Mouse (Mus musculus): ENCODE measurements around the gene BC049352.

BC049352 gene

GRCm38 (mm10) chr9:45236744-45237143 is 54.9 kb downstream of the BC049352 start:
- in situ Hi-C loops (cut with MboI; ENCODE audit: unreplicated experiment in 2 of 2), result no loop called here

- in situ Hi-C loops (cut with MboI; ENCODE audit: unreplicated experiment in 2 of 2), result no loop called here
These were observed 59.6 kb downstream of the BC049352 start for GRCm38 (mm10) chr9:45241397-45241796.

GRCm38 (mm10) chr9:45245432-45245831 is 63.6 kb downstream of the BC049352 start:
- in situ Hi-C loops (cut with MboI; ENCODE audit: unreplicated experiment in 2 of 2), result no loop called here

GRCm38 (mm10) chr9:45246060-45246459 is 64.3 kb downstream of the BC049352 start:
- in situ Hi-C loops (cut with MboI; ENCODE audit: unreplicated experiment in 2 of 2), result no loop called here

GRCm38 (mm10) chr9:45247536-45247935 is 65.7 kb downstream of the BC049352 start:
- in situ Hi-C loops (cut with MboI; ENCODE audit: unreplicated experiment in 2 of 2), result no loop called here

GRCm38 (mm10) chr9:45250306-45250705 is 68.5 kb downstream of the BC049352 start:
- in situ Hi-C loops (cut with MboI; ENCODE audit: unreplicated experiment in 2 of 2), result no loop called here

- in situ Hi-C loops (cut with MboI; ENCODE audit: unreplicated experiment in 2 of 2), result no loop called here
These were observed 69.5 kb downstream of the BC049352 start for GRCm38 (mm10) chr9:45251281-45251680.

- in situ Hi-C loops (cut with MboI; ENCODE audit: unreplicated experiment in 2 of 2), result no loop called here
These were observed 70.2 kb downstream of the BC049352 start for GRCm38 (mm10) chr9:45251990-45252389.

- in situ Hi-C loops (cut with MboI; ENCODE audit: unreplicated experiment in 2 of 2), result no loop called here
These were observed 70.6 kb downstream of the BC049352 start for GRCm38 (mm10) chr9:45252395-45252794.

- in situ Hi-C loops (cut with MboI; ENCODE audit: unreplicated experiment in 2 of 2), result no loop called here
These were observed 72.2 kb downstream of the BC049352 start for GRCm38 (mm10) chr9:45254021-45254420.

- in situ Hi-C loops (cut with MboI; ENCODE audit: unreplicated experiment in 2 of 2), result no loop called here
These were observed 72.8 kb downstream of the BC049352 start for GRCm38 (mm10) chr9:45254605-45255004.

- in situ Hi-C loops (cut with MboI; ENCODE audit: unreplicated experiment in 2 of 2), result no loop called here
These were observed 73.6 kb downstream of the BC049352 start for GRCm38 (mm10) chr9:45255431-45255830.

GRCm38 (mm10) chr9:45255967-45256366 is 74.2 kb downstream of the BC049352 start:
- in situ Hi-C loops (cut with MboI; ENCODE audit: unreplicated experiment in 2 of 2), result no loop called here

- in situ Hi-C loops (cut with MboI; ENCODE audit: unreplicated experiment in 2 of 2), result no loop called here
These were observed 77.3 kb downstream of the BC049352 start for GRCm38 (mm10) chr9:45259065-45259464.

GRCm38 (mm10) chr9:45261466-45261865 is 79.7 kb downstream of the BC049352 start:
- in situ Hi-C loops (cut with MboI; ENCODE audit: unreplicated experiment in 2 of 2), result no loop called here

GRCm38 (mm10) chr9:45261872-45262271 is 80.1 kb downstream of the BC049352 start:
- in situ Hi-C loops (cut with MboI; ENCODE audit: unreplicated experiment in 2 of 2), result no loop called here

GRCm38 (mm10) chr9:45267099-45267498 is 85.3 kb downstream of the BC049352 start:
- in situ Hi-C loops (cut with MboI; ENCODE audit: unreplicated experiment in 2 of 2), result loop anchor here (5.0 kb wide), 2 partner anchors 35 to 45 kb away; no protein-coding TSS in a partner anchor

- in situ Hi-C loops (cut with MboI; ENCODE audit: unreplicated experiment in 2 of 2), result loop anchor here (5.0 kb wide), 2 partner anchors 34 to 46 kb away; no protein-coding TSS in a partner anchor
These were observed 86.3 kb downstream of the BC049352 start for GRCm38 (mm10) chr9:45268079-45268478.

- in situ Hi-C loops (cut with MboI; ENCODE audit: unreplicated experiment in 2 of 2), result loop anchor here (5.0 kb wide), 2 partner anchors 34 to 46 kb away; no protein-coding TSS in a partner anchor
These were observed 87.0 kb downstream of the BC049352 start, which contains the start of gene Il10ra for GRCm38 (mm10) chr9:45268597-45269325. TSS of gene Il10ra (minus strand) at chr9:45269149.

GRCm38 (mm10) chr9:45272213-45272612 is 90.4 kb downstream of the BC049352 start:
- in situ Hi-C loops (cut with MboI; ENCODE audit: unreplicated experiment in 2 of 2), result no loop called here

- in situ Hi-C loops (cut with MboI; ENCODE audit: unreplicated experiment in 2 of 2), result no loop called here
These were observed 92.4 kb downstream of the BC049352 start for GRCm38 (mm10) chr9:45274218-45274617.

- in situ Hi-C loops (cut with MboI; ENCODE audit: unreplicated experiment in 2 of 2), result loop anchor here in 1 of 2 experiments (25.0 kb wide), 1 partner anchor 237 kb away; the partner anchor contains the start of gene Mpzl2
These were observed 92.8 kb downstream of the BC049352 start for GRCm38 (mm10) chr9:45274635-45275034.
